Mouse (Mus musculus) embryo, embryonic 10.5 days (tissue): ENCODE data around the gene Mmp1b.
"Not testable (repeated sequence)": the region's sequence is repeated elsewhere in the genome, so short reads cannot be mapped to it uniquely, and the experiment has no call there.

Source experiments
- DNase-seq: peaks from one replicate; pipeline ENCODE4 v3.0.0-alpha.2; 2015; ENCODE audit warnings: low spot score

Mmp1b gene

GRCm38 (mm10) chr9:7387947-7388346 is at the start of gene Mmp1b:
TSS of gene Mmp1b (minus strand) at chr9:7388047.
- no peak for DNase-seq

- not testable (repeated sequence) for DNase-seq
Observed at GRCm38 (mm10) chr9:7396556-7396955, 8.7 kb upstream of the Mmp1b start.

GRCm38 (mm10) chr9:7354535-7354934 is 33.3 kb downstream of the Mmp1b start:
- no peak for DNase-seq

GRCm38 (mm10) chr9:7345513-7345912 is 42.3 kb downstream of the Mmp1b start:
- no peak for DNase-seq

GRCm38 (mm10) chr9:7344107-7344506 is 43.7 kb downstream of the Mmp1b start, which contains the start of gene Mmp12:
TSS of gene Mmp12 (plus strand) at chr9:7344381.
- DNase-seq: no peak

GRCm38 (mm10) chr9:7336740-7337483 is 50.9 kb downstream of the Mmp1b start:
- no peak for DNase-seq

- DNase-seq: no peak
Observed at GRCm38 (mm10) chr9:7335766-7336680, 51.8 kb downstream of the Mmp1b start.

- no peak for DNase-seq
Observed at GRCm38 (mm10) chr9:7331847-7332246, 56.0 kb downstream of the Mmp1b start.
